Mouse (Mus musculus): ENCODE data around the gene Actr3b. TPM values are rescaled to one million over a fixed set of nuclear protein-coding genes. Genes with fewer than 3 reads are reported as not detected.
"Not testable (repeated sequence)": the region's sequence is repeated elsewhere in the genome, so short reads cannot be mapped to it uniquely, and the experiment has no call there.

Actr3b gene
- 28.9 and 31.2 TPM in 2 replicates for polyA plus RNA-seq (2014; fragmentation: Nextera tagmentation; extraction: Ambion mirVana)

DNA sequence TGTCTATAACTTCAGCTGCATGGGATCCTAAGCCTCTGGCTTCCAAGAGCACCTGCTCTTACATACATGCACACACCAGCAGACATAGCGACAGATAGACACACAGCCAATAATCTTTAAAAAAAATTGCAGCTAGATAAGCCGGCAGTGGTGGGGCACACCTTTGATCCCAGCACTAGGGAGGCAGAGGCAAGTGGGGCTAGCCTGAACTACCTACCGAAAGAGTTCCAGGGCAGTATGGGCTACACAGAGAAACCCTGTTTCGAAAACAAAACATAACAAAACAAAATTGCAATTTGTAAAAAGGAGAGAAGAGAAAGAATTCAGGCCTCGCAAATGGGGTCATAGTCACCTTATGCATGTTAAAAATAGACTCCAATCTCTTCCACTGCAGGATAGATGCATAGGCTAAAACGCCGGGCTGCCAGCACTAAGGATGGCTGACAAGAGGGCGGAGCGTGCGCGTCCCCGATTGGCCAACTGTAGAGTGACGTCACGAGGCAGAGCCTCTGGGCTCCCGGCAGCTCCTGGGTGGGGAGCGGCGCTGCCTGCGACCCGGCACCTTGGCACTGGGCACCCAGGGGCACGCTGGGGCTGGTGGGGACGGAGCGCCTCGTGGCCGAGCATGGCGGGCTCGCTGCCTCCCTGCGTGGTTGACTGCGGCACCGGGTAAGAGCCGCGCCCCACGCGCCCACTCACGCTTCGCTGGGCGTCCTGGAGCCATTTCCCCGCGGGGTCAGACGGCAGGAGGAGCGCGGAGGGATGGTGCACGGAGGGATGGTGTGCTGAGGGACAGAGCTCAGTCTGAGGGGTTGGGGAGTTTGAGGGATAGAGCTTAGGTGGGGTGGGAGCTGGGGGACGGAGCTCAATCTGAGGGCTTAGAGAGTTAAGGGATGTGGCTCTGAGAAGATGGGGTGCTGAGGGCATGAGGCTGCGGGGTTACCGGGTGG, at the start of gene Actr3b:
Gene Actr3b (plus strand): TSS at position 538 of the 950 bp plus-strand sequence.
- Histone ChIP-seq H3K4me2 (ENCODE audit: low read length) (peak within 1 kb of the TSS; percentile 81), H3K27ac (replicated peaks; ENCODE audit: low read depth, low read length) (no peak within 1 kb of the TSS), H3K4me3 (replicated peaks; ENCODE audit: low read depth, low read length) (peak within 1 kb of the TSS; percentile 84), H3K9ac (replicated peaks; ENCODE audit: low read length) (peak within 1 kb of the TSS; percentile 83), H3K9me3 (ENCODE audit: control insufficient read depth, low read length) (no peaks in the 10 kb centered on the region), H3K36me3 (ENCODE audit: control insufficient read depth, insufficient read depth, low read length) (no peaks in the 10 kb centered on the region), H3K4me1 (ENCODE audit: control insufficient read depth, insufficient read depth, low read length) (peaks cover 18% of the 10 kb centered on the region), H3K27me3 (ENCODE audit: control insufficient read depth, insufficient read depth, low read length) (no peaks in the 10 kb centered on the region)
- peak; percentile 98 for ATAC-seq (ENCODE audit: low FRiP score, low TSS enrichment)
- peak; percentile 96 for DNase-seq
- 3% methylated on average over 45 of the region's 45 CpGs for WGBS

GRCm38 (mm10) chr5:25713001-25713706, 46.6 kb upstream of the Actr3b start:
- H3K9me3 ChIP-seq (ENCODE audit: control insufficient read depth, low read length); ATAC-seq (ENCODE audit: low FRiP score, low TSS enrichment); H3K36me3 ChIP-seq (ENCODE audit: control insufficient read depth, insufficient read depth, low read length); H3K9ac ChIP-seq (replicated peaks; ENCODE audit: low read length); H3K4me2 ChIP-seq (ENCODE audit: low read length); DNase-seq; H3K27me3 ChIP-seq (ENCODE audit: control insufficient read depth, insufficient read depth, low read length); H3K4me1 ChIP-seq (ENCODE audit: control insufficient read depth, insufficient read depth, low read length); H3K4me3 ChIP-seq (replicated peaks; ENCODE audit: low read depth, low read length); H3K27ac ChIP-seq (replicated peaks; ENCODE audit: low read depth, low read length): not testable (repeated sequence)
- 95% methylated on average over 4 of the region's 4 CpGs for WGBS

- ATAC-seq (ENCODE audit: low FRiP score, low TSS enrichment): no peak
- WGBS: 91% methylated on average over 4 of the region's 4 CpGs
- H3K27ac ChIP-seq (replicated peaks; ENCODE audit: low read depth, low read length): no peak overlapping the region
- no peaks in the 10 kb centered on the region for H3K27me3 ChIP-seq (ENCODE audit: control insufficient read depth, insufficient read depth, low read length)
- no peaks in the 10 kb centered on the region for H3K4me1 ChIP-seq (ENCODE audit: control insufficient read depth, insufficient read depth, low read length)
- H3K9me3 ChIP-seq (ENCODE audit: control insufficient read depth, low read length): no peaks in the 10 kb centered on the region
- H3K4me3 ChIP-seq (replicated peaks; ENCODE audit: low read depth, low read length): no peak overlapping the region
- no peak overlapping the region for H3K9ac ChIP-seq (replicated peaks; ENCODE audit: low read length)
- no peak for DNase-seq
- H3K4me2 ChIP-seq (ENCODE audit: low read length): no peak overlapping the region
- no peaks in the 10 kb centered on the region for H3K36me3 ChIP-seq (ENCODE audit: control insufficient read depth, insufficient read depth, low read length)
These were observed 40.4 kb upstream of the Actr3b start for GRCm38 (mm10) chr5:25719390-25719789.

DNA sequence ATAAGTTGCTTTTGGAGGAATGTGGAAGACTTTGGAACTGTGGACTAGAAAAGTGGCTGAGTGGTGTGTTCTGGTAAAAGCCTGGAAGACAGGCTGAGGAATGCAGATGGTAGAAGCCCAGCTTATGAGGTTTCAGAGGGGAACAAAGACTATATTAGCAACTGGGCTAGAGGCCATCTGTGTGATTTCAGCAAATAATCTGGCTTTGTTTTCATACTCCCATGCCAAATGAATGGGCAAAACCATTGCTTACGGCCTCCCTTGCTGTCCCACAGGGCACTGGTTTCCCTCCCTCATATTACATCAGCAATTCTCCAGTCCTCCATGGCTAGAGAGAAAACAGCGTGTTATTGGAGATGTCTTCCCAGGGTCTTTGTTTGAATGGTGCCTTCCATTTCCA, 36.8 kb upstream of the Actr3b start:
- Histone ChIP-seq H3K27me3 (ENCODE audit: control insufficient read depth, insufficient read depth, low read length) (no peaks in the 10 kb centered on the region), H3K4me1 (ENCODE audit: control insufficient read depth, insufficient read depth, low read length) (no peaks in the 10 kb centered on the region), H3K36me3 (ENCODE audit: control insufficient read depth, insufficient read depth, low read length) (no peaks in the 10 kb centered on the region), H3K4me2 (ENCODE audit: low read length) (no peak overlapping the region), H3K4me3 (replicated peaks; ENCODE audit: low read depth, low read length) (no peak overlapping the region), H3K9ac (replicated peaks; ENCODE audit: low read length) (no peak overlapping the region), H3K27ac (replicated peaks; ENCODE audit: low read depth, low read length) (no peak overlapping the region), H3K9me3 (ENCODE audit: control insufficient read depth, low read length) (no peaks in the 10 kb centered on the region)
- ATAC-seq (ENCODE audit: low FRiP score, low TSS enrichment): no peak
- 67% methylated on average over 2 of the region's 2 CpGs for WGBS
- DNase-seq: no peak

DNA sequence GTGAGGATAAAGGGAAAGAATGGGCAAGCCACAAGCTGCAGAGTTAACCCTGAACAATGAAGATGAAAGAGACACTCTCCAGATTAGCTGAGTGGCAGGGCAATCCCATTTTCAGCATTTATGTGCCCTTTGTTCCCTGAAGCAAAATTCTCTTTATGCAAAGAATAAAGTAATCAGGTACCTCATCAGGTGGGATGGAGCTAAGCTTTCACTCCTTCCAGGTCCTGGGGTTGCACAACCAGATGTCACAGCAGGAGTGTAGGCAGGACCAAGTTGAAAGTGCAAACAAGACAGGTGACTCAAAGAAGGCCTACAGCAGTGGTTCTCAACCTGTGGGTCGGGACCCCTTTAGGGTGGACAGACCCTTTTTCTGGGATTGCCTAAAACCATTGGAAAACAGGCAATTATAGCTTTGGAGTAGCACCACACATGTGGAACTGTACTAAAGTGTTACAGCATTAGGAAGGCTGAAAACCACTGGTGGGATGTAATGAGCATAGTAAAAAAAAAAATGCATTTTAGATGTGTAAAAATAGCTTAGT, 35.6 kb upstream of the Actr3b start:
- Histone ChIP-seq H3K9ac (replicated peaks; ENCODE audit: low read length) (no peak overlapping the region), H3K4me1 (ENCODE audit: control insufficient read depth, insufficient read depth, low read length) (no peaks in the 10 kb centered on the region), H3K9me3 (ENCODE audit: control insufficient read depth, low read length) (no peaks in the 10 kb centered on the region), H3K27me3 (ENCODE audit: control insufficient read depth, insufficient read depth, low read length) (no peaks in the 10 kb centered on the region), H3K27ac (replicated peaks; ENCODE audit: low read depth, low read length) (no peak overlapping the region), H3K4me2 (ENCODE audit: low read length) (no peak overlapping the region), H3K36me3 (ENCODE audit: control insufficient read depth, insufficient read depth, low read length) (no peaks in the 10 kb centered on the region), H3K4me3 (replicated peaks; ENCODE audit: low read depth, low read length) (no peak overlapping the region)
- ATAC-seq (ENCODE audit: low FRiP score, low TSS enrichment) (no peak), DNase-seq (no peak)
- 15% methylated on average over 1 of the region's 1 CpGs for WGBS

- ATAC-seq (ENCODE audit: low FRiP score, low TSS enrichment) (no peak), DNase-seq (peak; percentile 72)
- no peak overlapping the region for H3K4me2 ChIP-seq (ENCODE audit: low read length)
- H3K9ac ChIP-seq (replicated peaks; ENCODE audit: low read length): no peak overlapping the region
- no peaks in the 10 kb centered on the region for H3K9me3 ChIP-seq (ENCODE audit: control insufficient read depth, low read length)
- H3K36me3 ChIP-seq (ENCODE audit: control insufficient read depth, insufficient read depth, low read length): no peaks in the 10 kb centered on the region
- WGBS: 10% methylated on average over 1 of the region's 1 CpGs
- no peaks in the 10 kb centered on the region for H3K4me1 ChIP-seq (ENCODE audit: control insufficient read depth, insufficient read depth, low read length)
- H3K27me3 ChIP-seq (ENCODE audit: control insufficient read depth, insufficient read depth, low read length): no peaks in the 10 kb centered on the region
- H3K4me3 ChIP-seq (replicated peaks; ENCODE audit: low read depth, low read length): no peak overlapping the region
- H3K27ac ChIP-seq (replicated peaks; ENCODE audit: low read depth, low read length): no peak overlapping the region
These were observed 25.5 kb upstream of the Actr3b start for GRCm38 (mm10) chr5:25734318-25734717.

GRCm38 (mm10) chr5:25735861-25736260, 23.9 kb upstream of the Actr3b start:
- WGBS: 83% methylated on average over 2 of the region's 2 CpGs
- no peak for DNase-seq

GRCm38 (mm10) chr5:25738448-25738847, 21.3 kb upstream of the Actr3b start:
- no peak overlapping the region for H3K4me3 ChIP-seq (replicated peaks; ENCODE audit: low read depth, low read length)
- no peak overlapping the region for H3K27ac ChIP-seq (replicated peaks; ENCODE audit: low read depth, low read length)
- ATAC-seq (ENCODE audit: low FRiP score, low TSS enrichment): no peak
- WGBS: 73% methylated on average over 3 of the region's 3 CpGs
- no peaks in the 10 kb centered on the region for H3K36me3 ChIP-seq (ENCODE audit: control insufficient read depth, insufficient read depth, low read length)
- H3K9ac ChIP-seq (replicated peaks; ENCODE audit: low read length): no peak overlapping the region
- DNase-seq: no peak
- H3K4me1 ChIP-seq (ENCODE audit: control insufficient read depth, insufficient read depth, low read length): no peaks in the 10 kb centered on the region
- no peaks in the 10 kb centered on the region for H3K27me3 ChIP-seq (ENCODE audit: control insufficient read depth, insufficient read depth, low read length)
- no peaks in the 10 kb centered on the region for H3K9me3 ChIP-seq (ENCODE audit: control insufficient read depth, low read length)
- no peak overlapping the region for H3K4me2 ChIP-seq (ENCODE audit: low read length)

More at GRCm38 (mm10) chr5:25735861-25736260, 23.9 kb upstream of the Actr3b start:
- H3K27ac ChIP-seq (replicated peaks; ENCODE audit: low read depth, low read length): no peak overlapping the region
- H3K4me3 ChIP-seq (replicated peaks; ENCODE audit: low read depth, low read length): no peak overlapping the region
- no peak for ATAC-seq (ENCODE audit: low FRiP score, low TSS enrichment)
- no peaks in the 10 kb centered on the region for H3K27me3 ChIP-seq (ENCODE audit: control insufficient read depth, insufficient read depth, low read length)
- H3K9ac ChIP-seq (replicated peaks; ENCODE audit: low read length): no peak overlapping the region
- no peaks in the 10 kb centered on the region for H3K36me3 ChIP-seq (ENCODE audit: control insufficient read depth, insufficient read depth, low read length)
- H3K4me1 ChIP-seq (ENCODE audit: control insufficient read depth, insufficient read depth, low read length): no peaks in the 10 kb centered on the region
- H3K4me2 ChIP-seq (ENCODE audit: low read length): no peak overlapping the region
- H3K9me3 ChIP-seq (ENCODE audit: control insufficient read depth, low read length): no peaks in the 10 kb centered on the region
